Mouse (Mus musculus): ENCODE data around the gene Suv39h1. TPM values are rescaled to one million over a fixed set of nuclear protein-coding genes. Genes with fewer than 3 reads are reported as not detected.

The Suv39h1 gene
- total RNA-seq (2023), result 10 to 100 TPM; 30.9 to 31.8 TPM

DNA sequence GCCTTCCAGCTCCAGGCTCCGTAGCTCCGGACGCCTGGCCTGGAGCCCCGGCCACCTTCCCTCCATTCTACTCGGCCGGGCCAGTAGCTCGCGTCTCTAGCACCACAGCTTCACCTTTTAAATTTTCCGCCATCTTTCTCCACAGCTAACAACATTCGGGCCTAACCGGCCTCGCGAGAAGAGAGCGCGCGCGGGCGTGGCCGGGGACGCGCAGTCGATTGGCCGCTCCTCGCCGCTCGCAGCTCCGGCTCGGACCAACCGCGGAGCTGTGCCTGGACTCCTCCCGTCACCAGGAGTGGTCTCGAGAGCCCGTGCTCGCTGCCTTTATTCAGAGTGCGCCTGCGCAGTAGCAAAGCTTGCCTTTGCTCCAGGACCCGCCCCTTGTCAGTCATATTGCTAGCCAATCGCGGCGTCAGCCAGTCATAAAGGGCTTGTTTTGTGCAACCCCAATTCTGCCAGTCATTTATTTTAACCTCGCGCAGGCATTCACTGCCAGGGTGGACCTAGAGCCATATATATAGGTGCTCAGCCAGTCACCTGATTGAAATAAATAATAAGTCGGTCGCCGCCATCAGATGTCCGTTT, at the start of gene Suv39h1:
Suv39h1 (minus strand) TSS at position 331 of the 585 bp plus-strand sequence.

DNA sequence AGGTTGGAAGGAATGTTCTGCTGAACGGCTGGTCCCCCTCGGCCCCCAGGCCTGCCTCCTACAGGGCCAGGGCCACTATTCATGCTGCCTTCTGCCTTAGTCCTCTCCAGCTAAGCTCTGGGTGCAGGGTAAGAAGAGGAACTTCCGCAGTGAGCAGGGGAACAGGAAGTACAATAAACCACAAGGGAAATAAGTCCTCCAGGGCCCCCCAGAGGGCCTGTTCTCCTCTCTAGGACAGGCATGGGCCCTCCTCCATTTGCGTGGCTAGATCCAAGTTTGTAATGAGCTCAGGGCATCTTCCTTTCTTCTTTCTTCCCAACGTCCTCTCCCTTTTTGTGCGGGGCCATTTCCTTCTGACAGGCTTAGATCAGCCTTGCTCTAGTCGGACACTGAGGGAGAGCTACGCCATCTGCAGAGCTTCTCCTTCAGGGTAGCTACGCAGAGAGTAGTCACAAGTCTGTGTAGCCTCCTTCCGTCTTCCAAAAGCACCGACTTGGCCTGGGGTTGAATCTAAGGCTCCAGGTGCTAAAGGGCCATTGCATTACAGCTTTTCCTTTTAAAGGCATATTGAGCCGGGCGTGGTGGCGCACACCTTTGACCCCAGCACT, 15.9 kb upstream of the Suv39h1 start, which contains the start of gene Was:
Was (minus strand) TSS at position 153 of the 608 bp plus-strand sequence.

DNA sequence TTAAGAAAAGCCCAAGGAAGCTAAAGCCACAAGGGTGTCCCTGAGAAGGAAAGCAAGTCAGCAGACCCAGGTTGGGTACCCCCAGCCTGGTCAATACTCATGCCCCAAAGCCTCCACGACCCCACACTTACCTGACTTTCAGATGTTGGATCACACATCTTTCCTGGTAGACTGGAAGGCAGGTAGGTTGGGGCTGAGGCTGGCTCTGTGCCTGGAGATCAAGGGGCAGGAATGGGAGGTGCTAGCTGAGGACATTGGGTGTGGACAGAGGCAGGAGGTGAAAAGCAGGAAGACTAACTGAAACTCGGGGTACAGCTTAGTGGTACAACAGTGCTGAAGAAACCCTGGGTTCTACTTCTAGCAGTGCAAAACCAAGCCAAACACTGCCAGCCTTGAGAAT, 56.3 kb downstream of the Suv39h1 start, which contains the start of gene Glod5:
Glod5 (minus strand) TSS at position 207 of the 400 bp plus-strand sequence.

Other genes with a start within 250 kb of the Suv39h1 start
- 100 to 1,000 TPM; 176 to 193 TPM for gene Otud5, start 233.4 kb downstream of the Suv39h1 start, total RNA-seq (2023)
- 100 to 1,000 TPM in 1 of 2 experiments, 10 to 100 TPM in 1; 97.4 to 107 TPM for gene Pim2, start 196.5 kb downstream of the Suv39h1 start, total RNA-seq (2023)
- gene Slc35a2, start 190.7 kb downstream of the Suv39h1 start, total RNA-seq (2023), result 10 to 100 TPM; 28.5 to 36.5 TPM
- gene Pqbp1, start 175.5 kb downstream of the Suv39h1 start, total RNA-seq (2023), result 10 to 100 TPM; 71.1 to 77.5 TPM
- 10 to 100 TPM; 38.6 to 42.4 TPM for gene Timm17b, start 175.4 kb downstream of the Suv39h1 start, total RNA-seq (2023)
- not detected for gene Gm10491, start 166.9 kb downstream of the Suv39h1 start, total RNA-seq (2023)
- gene Gm10490, start 165.2 kb downstream of the Suv39h1 start, total RNA-seq (2023), result not detected
- not detected for gene Pcsk1n, start 154.9 kb downstream of the Suv39h1 start, total RNA-seq (2023)
- not detected for gene Eras, start 146.2 kb downstream of the Suv39h1 start, total RNA-seq (2023)
- gene Hdac6, start 126.9 kb downstream of the Suv39h1 start, total RNA-seq (2023), result 10 to 100 TPM; 12.3 to 13.2 TPM
- 1 to 10 TPM; 3.8 to 6.8 TPM for gene Gata1, start 96.7 kb downstream of the Suv39h1 start, total RNA-seq (2023)
- gene Glod5, start 56.3 kb downstream of the Suv39h1 start, total RNA-seq (2023), result under 1 TPM in 1 of 2 experiments, not detected in 1; 0.90 TPM
- 100 to 1,000 TPM; 107 to 119 TPM for gene Was, start 15.7 kb upstream of the Suv39h1 start, total RNA-seq (2023)
- gene Wdr13, start 58.1 kb upstream of the Suv39h1 start, total RNA-seq (2023), result 10 to 100 TPM; 41.5 to 51.4 TPM
- gene Rbm3, start 71.1 kb upstream of the Suv39h1 start, total RNA-seq (2023), result 100 to 1,000 TPM; 416 to 518 TPM
- gene Tbc1d25, start 101.4 kb upstream of the Suv39h1 start, total RNA-seq (2023), result 10 to 100 TPM; 15.6 to 17.1 TPM
- gene Ebp, start 118.8 kb upstream of the Suv39h1 start, total RNA-seq (2023), result 10 to 100 TPM; 43.4 to 58.1 TPM
- not detected for gene Porcn, start 131.8 kb upstream of the Suv39h1 start, total RNA-seq (2023)
- 10 to 100 TPM; 16.3 to 17.3 TPM for gene Ftsj1, start 177.6 kb upstream of the Suv39h1 start, total RNA-seq (2023)
- gene Slc38a5, start 196.4 kb upstream of the Suv39h1 start, total RNA-seq (2023), result under 1 TPM in 1 of 2 experiments, not detected in 1; 0.79 TPM